Mouse (Mus musculus): ENCODE measurements around the gene Mmp15. TPM values are rescaled to one million over a fixed set of nuclear protein-coding genes. Genes with fewer than 3 reads are reported as not detected.
A peak's percentile ranks its signal among the peaks of the same experiment; 100 is the strongest.
"Not testable (repeated sequence)": the region's sequence is repeated elsewhere in the genome, so short reads cannot be mapped to it uniquely, and the experiment has no call there.

Mmp15 gene
- polyA plus RNA-seq, 1 experiment, result 12.2 TPM

- no peak for DNase-seq (ENCODE audit: low read depth)
These were observed 25.0 kb downstream of the Mmp15 start for GRCm38 (mm10) chr8:95377101-95377500.

GRCm38 (mm10) chr8:95377863-95378291, 25.8 kb downstream of the Mmp15 start:
- peak; percentile 47 for DNase-seq (ENCODE audit: low read depth)

- not testable (repeated sequence) for DNase-seq (ENCODE audit: low read depth)
These were observed 26.9 kb downstream of the Mmp15 start for GRCm38 (mm10) chr8:95378928-95379327.

GRCm38 (mm10) chr8:95380953-95381352, 28.9 kb downstream of the Mmp15 start:
- DNase-seq (ENCODE audit: low read depth), result no peak

GRCm38 (mm10) chr8:95381595-95381994, 29.5 kb downstream of the Mmp15 start:
- no peak for DNase-seq (ENCODE audit: low read depth)

GRCm38 (mm10) chr8:95384501-95384900, 32.4 kb downstream of the Mmp15 start:
- DNase-seq (ENCODE audit: low read depth), result no peak

- DNase-seq (ENCODE audit: low read depth), result no peak
These were observed 34.0 kb downstream of the Mmp15 start for GRCm38 (mm10) chr8:95386037-95386436.

GRCm38 (mm10) chr8:95387221-95387620, 35.2 kb downstream of the Mmp15 start:
- no peak for DNase-seq (ENCODE audit: low read depth)

GRCm38 (mm10) chr8:95387936-95388335, 35.9 kb downstream of the Mmp15 start:
- DNase-seq (ENCODE audit: low read depth), result no peak

GRCm38 (mm10) chr8:95390312-95390711, 38.2 kb downstream of the Mmp15 start:
- DNase-seq (ENCODE audit: low read depth), result no peak

- no peak for DNase-seq (ENCODE audit: low read depth)
These were observed 39.0 kb downstream of the Mmp15 start for GRCm38 (mm10) chr8:95391101-95391500.

GRCm38 (mm10) chr8:95392604-95393003, 40.5 kb downstream of the Mmp15 start:
- no peak for DNase-seq (ENCODE audit: low read depth)

GRCm38 (mm10) chr8:95395186-95395918, 43.3 kb downstream of the Mmp15 start:
- DNase-seq (ENCODE audit: low read depth), result no peak

GRCm38 (mm10) chr8:95396752-95397151, 44.7 kb downstream of the Mmp15 start:
- DNase-seq (ENCODE audit: low read depth), result no peak

- DNase-seq (ENCODE audit: low read depth), result no peak
These were observed 45.1 kb downstream of the Mmp15 start for GRCm38 (mm10) chr8:95397201-95397600.

- DNase-seq (ENCODE audit: low read depth), result no peak
These were observed 47.1 kb downstream of the Mmp15 start for GRCm38 (mm10) chr8:95399131-95399530.

GRCm38 (mm10) chr8:95401091-95401490, 49.0 kb downstream of the Mmp15 start:
- DNase-seq (ENCODE audit: low read depth), result no peak

- DNase-seq (ENCODE audit: low read depth), result no peak
These were observed 57.5 kb downstream of the Mmp15 start for GRCm38 (mm10) chr8:95409518-95409917.

- no peak for DNase-seq (ENCODE audit: low read depth)
These were observed 59.4 kb downstream of the Mmp15 start for GRCm38 (mm10) chr8:95411309-95411972.

GRCm38 (mm10) chr8:95422193-95422810, 70.2 kb downstream of the Mmp15 start:
- DNase-seq (ENCODE audit: low read depth), result no peak

Measured in gonadal fat pad, adult 2 months (tissue).